Mouse (Mus musculus): Measurements from ENCODE around the gene 4930555G01Rik. TPM values are rescaled to one million over a fixed set of nuclear protein-coding genes. Genes with fewer than 3 reads are reported as not detected.
"Not testable (repeated sequence)": the region's sequence is repeated elsewhere in the genome, so short reads cannot be mapped to it uniquely, and the experiment has no call there.

The 4930555G01Rik gene
- total RNA-seq (2022) = not detected

- not testable (repeated sequence) for DNase-seq
These were observed at the start of gene 4930555G01Rik for GRCm38 (mm10) chr14:5050329-5050728. 4930555G01Rik (plus strand) TSS chr14:5050629.

- DNase-seq = not testable (repeated sequence)
These were observed 34.8 kb upstream of the 4930555G01Rik start, which contains the start of gene Gm3298 for GRCm38 (mm10) chr14:5015591-5015990. Gm3298 (plus strand) TSS chr14:5015891.

GRCm38 (mm10) chr14:5070611-5071490, 20.4 kb downstream of the 4930555G01Rik start, which contains the start of gene Gm8281:
Gm8281 (plus strand) TSS chr14:5071040.
- not testable (repeated sequence) for DNase-seq

Other genes starting within 250 kb of the 4930555G01Rik start
- gene Gm3269, start 212.5 kb upstream of the 4930555G01Rik start, total RNA-seq (2022) = not detected
- 1 to 10 TPM in 1 of 4 experiments, under 1 TPM in 1, not detected in 2; 0.90 to 1.8 TPM for gene Gm3264, start 195.1 kb upstream of the 4930555G01Rik start, total RNA-seq (2022)
- gene Gm3278, start 158.2 kb upstream of the 4930555G01Rik start, total RNA-seq (2022) = not detected
- gene Gm8297, start 66.7 kb upstream of the 4930555G01Rik start, total RNA-seq (2022) = not detected
- not detected for gene Gm3298, start 34.7 kb upstream of the 4930555G01Rik start, total RNA-seq (2022)
- gene Gm8281, start 20.4 kb downstream of the 4930555G01Rik start, total RNA-seq (2022) = not detected
- gene Gm8279, start 80.9 kb downstream of the 4930555G01Rik start, total RNA-seq (2022) = not detected
- not detected for gene Gm3317, start 113.9 kb downstream of the 4930555G01Rik start, total RNA-seq (2022)
- gene Gm8271, start 135.2 kb downstream of the 4930555G01Rik start, total RNA-seq (2022) = not detected
- under 1 TPM in 1 of 4 experiments, not detected in 3; 0.28 TPM for gene Gm3526, start 210.0 kb downstream of the 4930555G01Rik start, total RNA-seq (2022)

Measured in adrenal gland, adult 8-10 months (tissue).